Mouse (Mus musculus) liver, embryonic 11.5 days (tissue): ENCODE data around the gene Fbf1. TPM values are rescaled to one million over a fixed set of nuclear protein-coding genes. Genes with fewer than 3 reads are reported as not detected.
A peak's percentile ranks its signal among the peaks of the same experiment; 100 is the strongest.

Source experiments
- ATAC-seq: fragments of 200-750 bp; cut with Nextera tagmentation; replicated peaks from 2 replicates; pipeline ENCODE4 v1.8.0; 2017; ENCODE audit warnings: moderate number of reproducible peaks, mild to moderate bottlenecking, moderate TSS enrichment, moderate library complexity; ENCODE audit not compliant: low FRiP score
- DNase-seq: peaks from one replicate; pipeline ENCODE4 v3.0.0-alpha.2; 2017; ENCODE audit warnings: low spot score
- H3K27ac ChIP-seq: fragments of 300-500 bp; sonication (generic); 2 replicates; pipeline ENCODE4 v1.5.1; 2014; ENCODE audit warnings: mild to moderate bottlenecking, low read depth, low read length, control low read depth
- H3K27me3 ChIP-seq: fragments of 300-500 bp; sonication (generic); replicated peaks from 2 replicates; pipeline ENCODE4 v1.6.1; 2014; ENCODE audit warnings: low read length, mixed read lengths; ENCODE audit not compliant: control insufficient read depth, insufficient read depth
- H3K36me3 ChIP-seq: fragments of 300-500 bp; sonication (generic); 2 replicates; pipeline ENCODE4 v1.6.1; 2014; ENCODE audit warnings: mild to moderate bottlenecking, low read length, moderate library complexity, mixed read lengths; ENCODE audit not compliant: control insufficient read depth, insufficient read depth
- H3K4me1 ChIP-seq: fragments of 300-500 bp; sonication (generic); replicated peaks from 2 replicates; pipeline ENCODE4 v1.6.1; 2014; ENCODE audit warnings: low read length, mixed read lengths; ENCODE audit not compliant: control insufficient read depth, insufficient read depth
- H3K4me2 ChIP-seq: fragments of 300-500 bp; sonication (generic); 2 replicates; pipeline ENCODE4 v1.6.1; 2014; ENCODE audit warnings: mild to moderate bottlenecking, control low read depth, moderate library complexity
- H3K4me3 ChIP-seq: fragments of 300-500 bp; sonication (generic); 2 replicates; pipeline ENCODE4 v1.5.1; 2014; ENCODE audit warnings: low read depth, low read length, control low read depth
- H3K9ac ChIP-seq: fragments of 300-500 bp; sonication (generic); 2 replicates; pipeline ENCODE4 v1.6.1; 2014; ENCODE audit warnings: low read depth, low read length, control low read depth
- H3K9me3 ChIP-seq: fragments of 300-500 bp; sonication (generic); 2 replicates; pipeline ENCODE4 v1.6.1; 2016; ENCODE audit warnings: low read length, inconsistent platforms, mixed read lengths; ENCODE audit not compliant: control insufficient read depth
- WGBS: fragments of 180-500 bp; shearing (Covaris S2); extraction: QIAGEN DNeasy Blood & Tissue Kit; methylation state at CpG from one replicate; pipeline ENCODE4 v1.1.7; 2014; 5-methylcytosine and 5-hydroxymethylcytosine counted together
- polyA plus RNA-seq: library from polyadenylated mRNA; unstranded; fragments of >200 nt; fragmentation: Nextera tagmentation; extraction: Ambion mirVana; gene quantifications from 2 replicates; pipeline ENCODE4 v1.2.1, GENCODE M21; 2014

Gene Fbf1
- polyA plus RNA-seq, 1 experiment from 2014 or later = 20.1 TPM

- peaks cover 7% of the 10 kb centered on the region for H3K36me3 ChIP-seq
- DNase-seq (no peak), ATAC-seq (no peak)
- no peaks in the 10 kb centered on the region for H3K9me3 ChIP-seq
- H3K27me3 ChIP-seq = no peaks in the 10 kb centered on the region
- H3K4me1 ChIP-seq = peaks cover 17% of the 10 kb centered on the region
- 34% methylated on average over 5 of the region's 5 CpGs for WGBS
- H3K27ac ChIP-seq = peak overlapping the region; percentile 49
- 0 out of 2 replicates have a peak overlapping the region, but pooled peaks have one; percentile 17 for H3K4me3 ChIP-seq
- peak overlapping the region; percentile 31; the same call in 1 of the 2 replicates for H3K9ac ChIP-seq
- peak overlapping the region; percentile 50 for H3K4me2 ChIP-seq
Measured at GRCm38 (mm10) chr11:116195252-116195651, 27.3 kb upstream of the Fbf1 start.

- Histone ChIP-seq H3K27me3 (no peaks in the 10 kb centered on the region), H3K9me3 (no peaks in the 10 kb centered on the region), H3K9ac (no peak overlapping the region), H3K4me3 (no peak overlapping the region), H3K36me3 (peaks cover 7% of the 10 kb centered on the region), H3K4me2 (peak overlapping the region; percentile 50), H3K27ac (no peak overlapping the region), H3K4me1 (peaks cover 17% of the 10 kb centered on the region)
- no peak for ATAC-seq
- WGBS = 61% methylated on average over 8 of the region's 8 CpGs
- DNase-seq = no peak
Measured at GRCm38 (mm10) chr11:116194619-116195018, 26.7 kb upstream of the Fbf1 start.

GRCm38 (mm10) chr11:116187226-116187930, 19.4 kb upstream of the Fbf1 start:
- Histone ChIP-seq H3K9me3 (no peaks in the 10 kb centered on the region), H3K9ac (no peak overlapping the region), H3K36me3 (peaks cover 11% of the 10 kb centered on the region), H3K27me3 (no peaks in the 10 kb centered on the region), H3K4me1 (no peaks in the 10 kb centered on the region; the same call in 1 of the 2 replicates), H3K4me3 (no peak overlapping the region), H3K27ac (no peak overlapping the region), H3K4me2 (no peak overlapping the region)
- DNase-seq (no peak), ATAC-seq (no peak)
- 57% methylated on average over 11 of the region's 11 CpGs for WGBS

- H3K36me3 ChIP-seq = peaks cover 16% of the 10 kb centered on the region
Measured at GRCm38 (mm10) chr11:116186360-116186759, 18.4 kb upstream of the Fbf1 start.

GRCm38 (mm10) chr11:116185836-116186235, 17.9 kb upstream of the Fbf1 start:
- no peaks in the 10 kb centered on the region; the same call in 1 of the 2 replicates for H3K4me1 ChIP-seq
- H3K9me3 ChIP-seq = no peaks in the 10 kb centered on the region
- DNase-seq (no peak), ATAC-seq (no peak)
- WGBS = 88% methylated on average over 3 of the region's 3 CpGs
- no peak overlapping the region for H3K9ac ChIP-seq
- H3K4me2 ChIP-seq = no peak overlapping the region
- H3K4me3 ChIP-seq = no peak overlapping the region
- H3K27ac ChIP-seq = no peak overlapping the region
- H3K27me3 ChIP-seq = no peaks in the 10 kb centered on the region
- H3K36me3 ChIP-seq = peaks cover 16% of the 10 kb centered on the region

More at GRCm38 (mm10) chr11:116186360-116186759, 18.4 kb upstream of the Fbf1 start:
- H3K9me3 ChIP-seq = no peaks in the 10 kb centered on the region
- no peak overlapping the region for H3K4me2 ChIP-seq
- no peaks in the 10 kb centered on the region for H3K27me3 ChIP-seq
- no peak overlapping the region for H3K4me3 ChIP-seq
- ATAC-seq = no peak
- H3K27ac ChIP-seq = no peak overlapping the region
- no peaks in the 10 kb centered on the region; the same call in 1 of the 2 replicates for H3K4me1 ChIP-seq
- no peak overlapping the region for H3K9ac ChIP-seq
- DNase-seq = no peak
- WGBS = 94% methylated on average over 11 of the region's 11 CpGs

GRCm38 (mm10) chr11:116178411-116179121, 10.6 kb upstream of the Fbf1 start:
- Histone ChIP-seq H3K27ac (no peak overlapping the region), H3K4me3 (no peak overlapping the region), H3K9ac (no peak overlapping the region), H3K27me3 (no peaks in the 10 kb centered on the region), H3K4me1 (no peaks in the 10 kb centered on the region), H3K36me3 (peaks cover 36% of the 10 kb centered on the region; the same call in 1 of the 2 replicates), H3K9me3 (no peaks in the 10 kb centered on the region), H3K4me2 (no peak overlapping the region)
- no peak for DNase-seq
- 90% methylated on average over 20 of the region's 20 CpGs for WGBS
- no peak for ATAC-seq

- ATAC-seq (no peak), DNase-seq (no peak)
- Histone ChIP-seq H3K9me3 (no peaks in the 10 kb centered on the region), H3K4me3 (no peak overlapping the region), H3K4me2 (no peak overlapping the region), H3K9ac (no peak overlapping the region), H3K4me1 (no peaks in the 10 kb centered on the region), H3K27me3 (no peaks in the 10 kb centered on the region), H3K36me3 (peaks cover 32% of the 10 kb centered on the region; the same call in 1 of the 2 replicates), H3K27ac (no peak overlapping the region)
- WGBS = 89% methylated on average over 7 of the region's 7 CpGs
Measured at GRCm38 (mm10) chr11:116176010-116176409, 8.0 kb upstream of the Fbf1 start.

- H3K36me3 ChIP-seq = peaks cover 27% of the 10 kb centered on the region; the same call in 1 of the 2 replicates
- no peak overlapping the region for H3K9ac ChIP-seq
- no peaks in the 10 kb centered on the region for H3K4me1 ChIP-seq
- no peak for ATAC-seq
- no peak overlapping the region for H3K4me2 ChIP-seq
- WGBS = 89% methylated on average over 22 of the region's 22 CpGs
- H3K9me3 ChIP-seq = no peaks in the 10 kb centered on the region
- no peak overlapping the region for H3K27ac ChIP-seq
- DNase-seq = no peak
- H3K4me3 ChIP-seq = no peak overlapping the region
- no peaks in the 10 kb centered on the region for H3K27me3 ChIP-seq
Measured at GRCm38 (mm10) chr11:116174775-116175448, 6.9 kb upstream of the Fbf1 start.
